Mouse (Mus musculus) heart, postnatal 10 days (tissue): ENCODE measurements at regions not wholly inside any gene's neighbourhood (a gene's known extent, or its start where the extent isn't known, plus 50 kb on each side); places are given as distances from the start of the nearest gene placed in this dataset.

ENCODE experiments used
- DNase-seq, 2 experiments: peaks; one replicate each; pipeline ENCODE4 v3.0.0; 2021
- intact Hi-C: fragments of 180-260 bp; cut with DNase I; formaldehyde crosslinking; loops from one replicate; pipeline ENCODE4 v1.15.1; 2025

DNA sequence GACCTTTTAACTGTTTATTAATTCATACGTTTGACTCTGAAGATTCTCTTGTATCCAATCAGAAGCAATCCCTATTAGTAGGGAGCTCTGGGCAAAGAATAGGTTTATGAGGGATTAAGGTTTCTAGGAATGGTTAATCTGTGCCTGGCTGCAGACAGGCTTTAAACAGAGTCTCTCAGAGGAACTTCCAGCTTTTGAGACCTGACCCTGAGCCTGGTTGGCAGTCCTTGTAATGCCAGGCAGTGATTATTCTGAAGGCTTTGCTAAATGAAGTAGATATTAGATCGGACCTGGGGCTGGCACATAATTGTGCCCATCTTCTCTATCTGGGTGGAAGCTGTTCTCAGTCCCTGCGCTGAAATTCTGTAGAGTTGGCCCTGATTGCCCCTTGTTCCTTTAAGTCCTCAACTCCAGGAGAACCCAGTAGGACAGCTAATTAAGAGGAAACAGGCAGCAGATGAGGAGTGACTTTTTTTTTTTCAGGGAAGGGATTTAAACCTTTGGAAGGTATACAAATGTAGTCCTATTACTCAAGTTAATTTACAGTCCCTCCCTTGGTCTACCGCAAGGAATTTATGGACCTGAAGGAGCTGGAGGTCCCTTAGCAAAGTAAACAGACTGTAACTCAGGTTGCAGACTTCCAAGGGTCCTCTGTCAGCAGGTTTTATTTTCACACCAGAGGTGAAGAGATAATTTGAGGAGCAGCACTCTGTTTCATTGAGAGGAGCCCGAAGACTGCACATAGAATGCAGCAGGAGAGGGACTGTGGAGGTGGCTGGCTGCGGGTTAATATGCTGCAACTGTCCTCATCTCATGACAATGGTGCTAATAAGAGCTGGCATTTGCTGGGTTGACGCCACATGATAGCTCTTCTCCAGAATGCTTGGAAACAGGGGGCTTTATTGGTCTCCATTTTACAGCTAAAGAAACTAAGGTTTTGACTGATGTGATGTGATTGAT is 595.7 kb downstream of the Bcl11a start:
- DNase-seq, result peak; percentile 20 to 32
- intact Hi-C loops, result loop anchor here (10.0 kb wide), 1 partner anchor 449 kb away; no protein-coding TSS in a partner anchor

- peak; percentile 52 to 67 for DNase-seq
- intact Hi-C loops, result loop anchor here (10.0 kb wide), 1 partner anchor 449 kb away; no protein-coding TSS in a partner anchor
Measured at GRCm38 (mm10) chr11:24674208-24674571, 596.3 kb downstream of the Bcl11a start.

GRCm38 (mm10) chr11:24677016-24677415 is 599.2 kb downstream of the Bcl11a start:
- no peak for DNase-seq
- intact Hi-C loops, result loop anchor here (10.0 kb wide), 1 partner anchor 452 kb away; no protein-coding TSS in a partner anchor

GRCm38 (mm10) chr11:24679581-24679980 is 601.7 kb downstream of the Bcl11a start:
- DNase-seq, result no peak
- intact Hi-C loops, result loop anchor here (10.0 kb wide), 1 partner anchor 455 kb away; no protein-coding TSS in a partner anchor

DNA sequence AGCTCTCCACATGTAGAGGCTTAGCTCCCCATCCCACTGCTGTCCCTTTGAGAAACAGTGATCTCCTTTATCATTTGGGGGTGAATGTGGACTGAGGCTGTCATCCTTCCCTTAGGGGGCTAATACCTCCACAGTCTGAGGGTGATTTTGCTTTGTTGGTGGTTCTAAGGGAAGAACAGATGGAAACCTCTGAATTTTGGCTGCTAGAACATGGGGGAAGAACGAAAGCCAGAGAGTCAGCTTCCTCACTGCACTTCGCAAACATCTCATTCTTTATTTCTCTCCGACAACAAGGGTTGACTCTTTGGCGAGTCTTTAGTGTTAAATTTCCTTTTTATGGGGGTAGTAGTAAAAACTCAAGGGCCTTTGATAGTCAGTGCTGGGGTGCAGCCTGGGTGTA is 604.6 kb downstream of the Bcl11a start:
- no peak for DNase-seq
- intact Hi-C loops, result no loop called here

DNA sequence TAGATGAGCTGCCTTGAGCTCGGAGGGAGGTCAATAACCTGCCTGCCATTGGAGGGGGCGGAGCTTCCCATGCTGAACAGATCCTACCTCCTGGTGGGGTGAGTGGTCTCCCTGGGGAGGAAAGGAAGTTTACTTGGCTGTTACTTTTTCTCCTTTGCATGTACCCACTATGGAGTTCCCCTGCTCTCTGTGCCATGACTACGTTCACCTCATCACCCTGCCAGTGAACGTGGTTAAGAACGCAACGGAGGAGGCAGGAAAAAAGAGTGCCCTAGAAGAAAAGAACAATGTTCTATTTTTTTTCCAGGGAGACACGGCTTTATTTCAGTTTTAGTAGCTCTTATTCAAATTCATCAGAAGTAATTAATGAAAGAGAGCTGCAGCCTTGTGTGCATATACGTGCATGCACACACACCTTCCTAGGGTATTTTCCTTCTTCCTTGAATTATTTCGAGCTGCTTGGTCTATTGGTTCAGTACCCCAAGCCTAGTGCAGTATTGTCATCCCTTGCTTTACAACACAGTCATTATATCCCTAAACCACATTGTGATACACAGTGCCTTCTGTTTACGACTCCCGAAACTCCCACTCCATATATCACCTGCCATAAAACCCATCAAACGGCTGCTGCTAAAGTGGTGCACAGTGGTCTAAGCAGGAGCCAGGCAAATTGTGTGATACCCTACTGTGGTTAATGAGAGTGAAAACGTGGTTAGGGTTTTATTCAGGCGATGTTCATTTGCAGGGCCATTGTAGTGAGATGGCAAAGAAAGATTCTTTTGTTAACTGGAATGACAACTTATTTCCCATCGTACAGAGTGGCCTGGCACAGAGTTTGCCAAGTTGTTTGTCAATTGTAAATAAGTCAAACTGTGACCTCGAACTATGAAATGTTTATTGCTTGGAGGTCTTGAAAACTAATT is 608.0 kb downstream of the Bcl11a start:
- intact Hi-C loops, result no loop called here
- no peak for DNase-seq

DNA sequence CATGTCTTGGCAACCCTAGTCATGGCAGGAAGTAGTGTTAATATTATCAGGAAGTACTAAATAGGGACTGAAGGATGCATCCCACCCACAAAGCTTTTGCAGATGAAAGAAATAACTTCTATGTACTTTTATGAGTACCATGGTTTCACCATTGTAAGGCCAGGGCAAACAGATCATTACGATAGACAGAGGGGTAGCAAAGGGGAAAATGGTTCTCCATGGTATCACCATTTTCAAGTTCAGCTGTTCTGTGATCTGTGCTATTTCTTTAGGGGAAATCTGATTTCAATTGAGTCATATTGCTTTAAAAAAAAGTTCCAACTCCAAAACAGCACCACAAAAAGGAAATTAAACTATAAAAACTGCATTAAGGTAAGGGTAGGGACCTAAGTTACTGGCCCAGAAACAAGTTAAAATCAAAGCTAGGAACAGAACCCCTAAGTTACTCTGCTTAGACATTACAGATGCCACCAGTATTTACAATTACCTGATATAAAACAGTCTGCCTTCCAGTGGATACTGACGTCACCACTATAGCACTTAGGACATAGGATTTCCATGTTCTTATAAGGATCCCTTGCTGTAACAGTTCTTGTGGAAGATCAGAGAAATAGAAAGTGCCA is 610.4 kb downstream of the Bcl11a start:
- DNase-seq, result no peak
- intact Hi-C loops, result no loop called here

GRCm38 (mm10) chr11:24689807-24690333 is 612.0 kb downstream of the Bcl11a start:
- peak; percentile 32 to 48 for DNase-seq

DNA sequence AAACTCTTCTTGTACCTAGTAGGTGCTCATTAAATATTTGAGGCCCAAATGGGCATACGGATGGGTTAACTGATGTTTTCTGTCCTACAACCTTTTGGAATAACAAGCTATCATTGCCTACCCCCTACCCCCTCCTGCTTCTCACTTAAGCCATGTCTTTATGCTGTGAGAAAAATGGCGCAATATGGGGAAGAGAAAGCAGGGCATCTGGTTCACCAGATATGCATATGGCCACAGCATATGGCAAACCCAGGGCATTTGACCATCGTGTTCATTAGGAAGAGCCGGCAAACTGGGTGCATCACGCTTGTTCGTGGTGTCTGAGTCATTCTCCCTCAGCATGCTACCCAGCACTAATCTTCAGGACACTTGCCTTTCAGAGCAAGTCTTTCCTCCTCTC is 616.1 kb downstream of the Bcl11a start:
- intact Hi-C loops, result no loop called here
- DNase-seq, result no peak

More at GRCm38 (mm10) chr11:24689807-24690333, 612.0 kb downstream of the Bcl11a start:
- intact Hi-C loops, result no loop called here

DNA sequence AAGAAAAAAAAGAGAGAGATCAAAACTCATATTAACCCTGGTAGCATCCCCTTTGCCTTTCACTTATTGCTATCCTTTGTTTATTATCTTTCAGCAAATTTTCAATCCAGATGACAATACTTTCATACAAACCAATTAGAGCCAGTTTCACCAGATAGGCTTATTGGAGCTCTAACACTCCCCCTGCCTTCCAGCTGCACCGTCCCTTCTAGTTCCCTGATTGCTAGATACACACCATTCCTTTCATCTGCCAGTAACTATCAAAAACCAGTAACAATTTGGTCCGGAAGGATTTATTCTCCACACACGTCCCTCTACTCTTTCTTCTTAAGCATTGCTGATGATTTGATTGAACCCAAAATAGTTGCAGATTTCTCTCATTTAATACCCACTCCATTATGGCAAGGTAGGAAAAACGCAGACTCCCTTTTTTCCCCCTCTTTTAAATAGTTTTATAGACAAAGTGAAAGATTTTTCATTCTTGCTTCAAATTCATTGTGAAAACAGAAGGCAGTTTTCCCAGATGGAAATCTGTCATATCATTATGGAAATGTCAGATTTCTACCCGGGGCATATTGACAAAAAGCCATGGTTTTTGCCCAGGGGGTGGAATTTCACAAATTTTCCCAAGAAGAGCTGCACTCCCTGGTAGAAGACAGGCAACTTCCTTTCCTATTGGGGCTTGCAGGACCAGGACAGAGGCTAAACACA is 617.3 kb downstream of the Bcl11a start:
- intact Hi-C loops, result no loop called here
- DNase-seq, result no peak

GRCm38 (mm10) chr11:24696561-24696960 is 618.7 kb downstream of the Bcl11a start:
- DNase-seq, result no peak
- intact Hi-C loops, result no loop called here

GRCm38 (mm10) chr11:24708790-24709189 is 630.9 kb downstream of the Bcl11a start:
- intact Hi-C loops, result no loop called here
- DNase-seq, result no peak

GRCm38 (mm10) chr11:24716539-24717287 is 638.9 kb downstream of the Bcl11a start:
- DNase-seq, result peak; percentile 2 to 5
- intact Hi-C loops, result no loop called here

DNA sequence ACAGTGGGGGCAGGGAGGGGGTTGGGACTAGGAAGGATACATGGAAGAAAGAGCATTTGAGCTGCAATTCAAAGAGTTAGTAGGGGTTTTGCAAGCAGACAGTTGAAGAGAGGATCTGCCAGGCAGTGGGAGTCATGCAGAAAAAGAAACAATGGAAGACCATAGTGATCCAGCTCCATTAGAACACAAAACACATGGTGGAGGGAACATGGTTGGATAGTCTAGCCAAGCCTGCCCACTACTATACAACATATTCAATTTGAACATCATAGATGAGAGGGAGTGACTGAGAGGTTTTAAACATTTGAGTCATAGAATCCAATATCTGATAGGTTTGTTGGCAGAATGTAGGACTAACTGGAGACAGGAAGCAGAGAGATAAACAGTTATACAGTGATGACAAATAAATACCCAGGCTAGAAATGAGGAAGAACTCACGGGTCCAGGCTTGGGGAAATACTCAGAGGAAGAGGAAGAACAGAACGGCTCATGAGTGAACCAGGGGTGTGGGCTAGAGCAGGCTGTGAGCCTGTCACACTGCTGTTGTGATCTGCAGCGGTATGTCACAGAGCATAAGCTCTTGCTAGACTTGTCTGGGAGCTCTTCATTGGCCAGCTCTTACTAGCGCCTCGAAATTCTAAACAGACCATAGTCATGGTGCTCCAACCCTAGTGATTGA is 646.5 kb downstream of the Bcl11a start:
- intact Hi-C loops, result no loop called here
- DNase-seq, result no peak

- no peak for DNase-seq
- intact Hi-C loops, result no loop called here
Measured at GRCm38 (mm10) chr11:24726331-24726730, 648.5 kb downstream of the Bcl11a start.

DNA sequence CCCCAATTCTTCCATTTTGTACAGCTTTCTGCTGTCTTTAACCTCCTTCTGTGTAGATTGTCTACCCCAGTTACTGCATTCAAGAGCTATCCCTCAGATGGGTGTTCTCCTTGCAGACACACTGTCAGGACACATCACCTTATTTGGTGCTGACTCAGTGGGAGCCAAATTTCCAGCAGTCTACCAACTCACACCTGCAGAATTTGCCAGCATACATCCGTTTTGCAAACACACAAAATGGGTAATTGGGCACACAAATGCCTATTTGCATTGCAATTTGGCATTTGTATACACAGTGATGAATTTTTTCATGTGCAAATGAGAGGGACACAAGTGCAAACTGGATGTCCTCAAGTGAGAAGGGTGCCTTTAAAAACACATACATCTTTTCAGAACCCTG is 649.5 kb downstream of the Bcl11a start:
- DNase-seq, result no peak
- intact Hi-C loops, result no loop called here

- intact Hi-C loops, result no loop called here
Measured at GRCm38 (mm10) chr11:24731431-24731830, 653.6 kb downstream of the Bcl11a start.

GRCm38 (mm10) chr11:24739710-24740255 is 661.9 kb downstream of the Bcl11a start:
- intact Hi-C loops, result no loop called here
- DNase-seq, result no peak

More at GRCm38 (mm10) chr11:24731431-24731830, 653.6 kb downstream of the Bcl11a start:
- DNase-seq, result no peak
